Mouse (Mus musculus) stomach, embryonic 14.5 days (tissue): ENCODE results near the gene Triobp. TPM values are rescaled to one million over a fixed set of nuclear protein-coding genes. Genes with fewer than 3 reads are reported as not detected.

Source experiments
- ATAC-seq: fragments of 200-750 bp; cut with Nextera tagmentation; 2 replicates; pipeline ENCODE4 v1.8.0; 2017; ENCODE audit warnings: low read depth, moderate TSS enrichment; ENCODE audit not compliant: insufficient number of reproducible peaks, insufficient read depth, low FRiP score
- H3K27ac ChIP-seq: fragments of 300-500 bp; sonication (generic); 2 replicates; pipeline ENCODE4 v1.5.1; 2014; ENCODE audit warnings: mild to moderate bottlenecking, low read length, moderate library complexity, mixed read lengths
- H3K27me3 ChIP-seq: fragments of 300-500 bp; sonication (generic); 2 replicates; pipeline ENCODE4 v1.6.1; 2014; ENCODE audit warnings: low read length, control low read depth, mixed read lengths; ENCODE audit not compliant: control insufficient read depth, insufficient read depth
- H3K36me3 ChIP-seq: fragments of 300-500 bp; sonication (generic); 2 replicates; pipeline ENCODE4 v1.6.1; 2014; ENCODE audit warnings: mild to moderate bottlenecking, control low read depth, low read length, moderate library complexity, mixed read lengths; ENCODE audit not compliant: control insufficient read depth, insufficient read depth
- H3K4me1 ChIP-seq: fragments of 300-500 bp; sonication (generic); 2 replicates; pipeline ENCODE4 v1.6.1; 2014; ENCODE audit warnings: low read length, control low read depth, mixed read lengths; ENCODE audit not compliant: control insufficient read depth, insufficient read depth
- H3K4me2 ChIP-seq: fragments of 300-500 bp; sonication (generic); replicated peaks from 2 replicates; pipeline ENCODE4 v1.6.1; 2014; ENCODE audit warnings: low read depth, low read length, control low read depth
- H3K4me3 ChIP-seq: fragments of 300-500 bp; sonication (generic); 2 replicates; pipeline ENCODE4 v1.5.1; 2014; ENCODE audit warnings: low read depth, low read length, control low read depth
- H3K9ac ChIP-seq: fragments of 300-500 bp; sonication (generic); replicated peaks from 2 replicates; pipeline ENCODE4 v1.6.1; 2014; ENCODE audit warnings: low read depth, mild to moderate bottlenecking, control low read depth, low read length, moderate library complexity, mixed read lengths
- H3K9me3 ChIP-seq: fragments of 300-500 bp; sonication (generic); 2 replicates; pipeline ENCODE4 v1.6.1; 2016; ENCODE audit warnings: low read depth, low read length, control low read depth; ENCODE audit not compliant: control insufficient read depth
- WGBS: fragments of 180-500 bp; shearing (Covaris S2); extraction: QIAGEN DNeasy Blood & Tissue Kit; methylation state at CpG from one replicate; pipeline ENCODE4 v1.1.7; 2014; 5-methylcytosine and 5-hydroxymethylcytosine counted together
- polyA plus RNA-seq: library from polyadenylated mRNA; unstranded; fragments of >200 nt; fragmentation: Nextera tagmentation; extraction: Ambion mirVana; gene quantifications from 2 replicates; pipeline ENCODE4 v1.2.1, GENCODE M21; 2014

Triobp gene
- polyA plus RNA-seq, 1 experiment from 2014 or later, result 50.2 TPM

GRCm38 (mm10) chr15:79042721-79043491 lies 95.4 kb downstream of the Triobp start:
- 0 out of 2 replicates have a peak, but pooled peaks have one; percentile 2 for ATAC-seq
- peak overlapping the region; percentile 99 for H3K4me2 ChIP-seq
- H3K27ac ChIP-seq, result no peak overlapping the region
- WGBS, result under 1% methylated on average over 94 of the region's 105 CpGs
- H3K36me3 ChIP-seq, result no peaks in the 10 kb centered on the region
- H3K9me3 ChIP-seq, result no peaks in the 10 kb centered on the region
- peak overlapping the region; percentile 54 for H3K4me3 ChIP-seq
- no peak overlapping the region; the same call in 1 of the 2 replicates for H3K9ac ChIP-seq
- peaks cover 20% of the 10 kb centered on the region; the same call in 1 of the 2 replicates for H3K4me1 ChIP-seq
- H3K27me3 ChIP-seq, result peaks cover 12% of the 10 kb centered on the region

GRCm38 (mm10) chr15:79044837-79045236 lies 97.3 kb downstream of the Triobp start:
- 20% methylated on average over 4 of the region's 4 CpGs for WGBS
- no peak overlapping the region for H3K4me3 ChIP-seq
- H3K27ac ChIP-seq, result peak overlapping the region; percentile 58
- no peaks in the 10 kb centered on the region for H3K9me3 ChIP-seq
- no peak overlapping the region for H3K4me2 ChIP-seq
- H3K27me3 ChIP-seq, result peaks cover 12% of the 10 kb centered on the region
- H3K9ac ChIP-seq, result no peak overlapping the region
- ATAC-seq, result peak; percentile 39; the same call in 1 of the 2 replicates
- H3K4me1 ChIP-seq, result peaks cover 18% of the 10 kb centered on the region; the same call in 1 of the 2 replicates
- H3K36me3 ChIP-seq, result no peaks in the 10 kb centered on the region

GRCm38 (mm10) chr15:79048186-79048585 lies 100.7 kb downstream of the Triobp start:
- WGBS, result 63% methylated on average over 4 of the region's 4 CpGs
- Histone ChIP-seq H3K27ac (no peak overlapping the region), H3K36me3 (peaks cover 7% of the 10 kb centered on the region; the same call in 1 of the 2 replicates), H3K9me3 (no peaks in the 10 kb centered on the region), H3K4me3 (no peak overlapping the region), H3K4me2 (no peak overlapping the region), H3K27me3 (no peaks in the 10 kb centered on the region), H3K9ac (no peak overlapping the region), H3K4me1 (peaks cover 11% of the 10 kb centered on the region; the same call in 1 of the 2 replicates)
- no peak for ATAC-seq

- ATAC-seq, result peak; percentile 24; the same call in 1 of the 2 replicates
Observed at GRCm38 (mm10) chr15:79050160-79050845, 102.8 kb downstream of the Triobp start.

GRCm38 (mm10) chr15:79050964-79051363 lies 103.4 kb downstream of the Triobp start:
- no peak overlapping the region for H3K4me2 ChIP-seq
- 0 out of 2 replicates have a peak, but pooled peaks have one; percentile 28 for ATAC-seq

More at GRCm38 (mm10) chr15:79050160-79050845, 102.8 kb downstream of the Triobp start:
- no peak overlapping the region for H3K4me2 ChIP-seq
- no peaks in the 10 kb centered on the region for H3K27me3 ChIP-seq
- no peak overlapping the region for H3K9ac ChIP-seq
- WGBS, result 47% methylated on average over 9 of the region's 9 CpGs
- H3K27ac ChIP-seq, result peak overlapping the region; percentile 34; the same call in 1 of the 2 replicates
- no peaks in the 10 kb centered on the region for H3K9me3 ChIP-seq
- no peak overlapping the region for H3K4me3 ChIP-seq
- peaks cover 27% of the 10 kb centered on the region for H3K36me3 ChIP-seq
- peaks cover 11% of the 10 kb centered on the region; the same call in 1 of the 2 replicates for H3K4me1 ChIP-seq

GRCm38 (mm10) chr15:79051461-79052360 lies 104.2 kb downstream of the Triobp start:
- peak; percentile 60 for ATAC-seq

More at GRCm38 (mm10) chr15:79050964-79051363, 103.4 kb downstream of the Triobp start:
- no peaks in the 10 kb centered on the region for H3K9me3 ChIP-seq
- peak overlapping the region; percentile 34; the same call in 1 of the 2 replicates for H3K27ac ChIP-seq
- no peak overlapping the region for H3K9ac ChIP-seq
- 63% methylated on average over 2 of the region's 2 CpGs for WGBS
- peaks cover 11% of the 10 kb centered on the region; the same call in 1 of the 2 replicates for H3K4me1 ChIP-seq
- H3K27me3 ChIP-seq, result no peaks in the 10 kb centered on the region
- no peak overlapping the region for H3K4me3 ChIP-seq
- peaks cover 33% of the 10 kb centered on the region for H3K36me3 ChIP-seq

GRCm38 (mm10) chr15:79052366-79052765 lies 104.8 kb downstream of the Triobp start:
- no peak overlapping the region for H3K4me2 ChIP-seq
- H3K9ac ChIP-seq, result no peak overlapping the region
- H3K36me3 ChIP-seq, result peaks cover 43% of the 10 kb centered on the region
- no peaks in the 10 kb centered on the region for H3K27me3 ChIP-seq
- 86% methylated on average over 2 of the region's 2 CpGs for WGBS
- H3K4me1 ChIP-seq, result peaks cover 11% of the 10 kb centered on the region; the same call in 1 of the 2 replicates
- H3K27ac ChIP-seq, result no peak overlapping the region; the same call in 1 of the 2 replicates
- no peaks in the 10 kb centered on the region for H3K9me3 ChIP-seq
- H3K4me3 ChIP-seq, result no peak overlapping the region
- ATAC-seq, result no peak

More at GRCm38 (mm10) chr15:79051461-79052360, 104.2 kb downstream of the Triobp start:
- no peaks in the 10 kb centered on the region for H3K27me3 ChIP-seq
- WGBS, result 65% methylated on average over 13 of the region's 13 CpGs
- no peak overlapping the region for H3K4me3 ChIP-seq
- peaks cover 40% of the 10 kb centered on the region for H3K36me3 ChIP-seq
- H3K27ac ChIP-seq, result peak overlapping the region; percentile 34
- H3K4me2 ChIP-seq, result no peak overlapping the region
- H3K9ac ChIP-seq, result no peak overlapping the region
- no peaks in the 10 kb centered on the region for H3K9me3 ChIP-seq
- peaks cover 11% of the 10 kb centered on the region; the same call in 1 of the 2 replicates for H3K4me1 ChIP-seq
